Mouse (Mus musculus): ENCODE results near the gene Plxna3.

The Plxna3 gene

GRCm38 (mm10) chrX:74368209-74368909, 39.5 kb downstream of the Plxna3 start:
- no peak for DNase-seq (ENCODE audit: low read depth, low spot score)

GRCm38 (mm10) chrX:74372888-74373549, 44.2 kb downstream of the Plxna3 start, which contains the start of the genes Ubl4a and Slc10a3:
Gene Ubl4a (minus strand): TSS chrX:74373218.
Gene Slc10a3 (minus strand): TSS chrX:74373349.
- DNase-seq (ENCODE audit: low read depth, low spot score), result peak; percentile 85

GRCm38 (mm10) chrX:74384451-74384850, 55.6 kb downstream of the Plxna3 start:
- no peak for DNase-seq (ENCODE audit: low read depth, low spot score)

GRCm38 (mm10) chrX:74388153-74388552, 59.3 kb downstream of the Plxna3 start:
- DNase-seq (ENCODE audit: low read depth, low spot score), result no peak

- DNase-seq (ENCODE audit: low read depth, low spot score), result peak; percentile 84
Observed at GRCm38 (mm10) chrX:74392535-74393443, 63.9 kb downstream of the Plxna3 start, which contains the start of the genes Fam3a and Ikbkg. Gene Fam3a (minus strand): TSS chrX:74393272. Gene Ikbkg (plus strand): TSS chrX:74393290.

All from telencephalon, adult 2 months (tissue).